Mouse (Mus musculus) brain, embryonic 14.5 days (tissue): Measurements from ENCODE around the gene Susd6.

ENCODE experiments used
- CTCF ChIP-seq: fragments of 200-500 bp; IDR thresholded peaks from 2 replicates; pipeline ENCODE4 v1.5.1; 2012; ENCODE audit warnings: inconsistent platforms, mild to moderate bottlenecking, moderate library complexity, borderline replicate concordance; ENCODE audit not compliant: insufficient read depth, insufficient read length; ENCODE audit errors: extremely low read depth
- POLR2A ChIP-seq: fragments of 200-500 bp; IDR thresholded peaks from 2 replicates; pipeline ENCODE4 v1.6.1; 2012; ENCODE audit warnings: mild to moderate bottlenecking, inconsistent platforms, borderline replicate concordance; ENCODE audit not compliant: poor library complexity, insufficient read depth, insufficient read length, severe bottlenecking; ENCODE audit errors: extremely low read depth

DNA sequence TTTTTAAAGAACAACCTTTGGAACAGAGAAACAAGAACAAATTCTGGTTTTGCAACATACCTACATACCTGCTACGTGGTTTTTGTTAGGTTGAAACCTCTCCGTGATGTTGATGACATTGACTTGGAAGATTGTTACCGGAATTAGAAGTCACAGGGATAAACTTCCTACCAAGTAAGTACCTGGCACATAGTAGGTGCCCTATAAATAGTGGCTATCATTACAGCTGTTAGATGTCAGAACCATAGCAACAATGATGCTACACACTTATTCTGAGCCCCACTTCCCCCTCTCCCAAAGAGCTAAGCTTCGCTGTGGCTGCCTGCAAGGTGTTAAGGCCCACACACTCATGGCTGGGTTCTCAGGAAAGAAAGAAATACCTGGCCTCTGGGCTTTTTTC lies 4.7 kb upstream of the Susd6 start:
- TF ChIP-seq POLR2A = no peak
- no peak for TF ChIP-seq CTCF
